Mouse (Mus musculus) NIH3T3 (cell line): ENCODE measurements around the gene Eln.

Source experiments
- DNase-seq: peaks from one replicate; pipeline ENCODE4 v3.0.0-alpha.2; 2012; ENCODE audit warnings: low read depth

Gene Eln

DNA sequence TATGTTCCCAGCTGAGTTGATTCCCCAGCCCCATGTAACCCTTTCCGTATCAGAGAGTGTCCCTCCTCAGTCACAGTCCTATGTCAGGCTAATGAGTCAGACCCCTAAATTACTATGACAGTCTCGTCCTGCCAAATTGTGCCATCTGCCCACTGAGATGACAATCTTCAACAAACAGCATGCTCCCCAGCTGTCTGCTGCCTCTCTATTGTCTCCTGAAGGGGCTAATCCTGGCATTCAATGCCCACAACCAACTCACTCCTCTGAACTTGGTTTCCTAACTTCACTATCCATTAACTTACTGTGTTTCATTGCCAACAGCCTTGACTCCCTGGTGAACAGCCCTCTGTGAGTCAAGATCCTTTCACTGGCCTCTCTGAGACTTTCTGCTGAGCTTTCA, 62.7 kb downstream of the Eln start:
- no peak for DNase-seq

DNA sequence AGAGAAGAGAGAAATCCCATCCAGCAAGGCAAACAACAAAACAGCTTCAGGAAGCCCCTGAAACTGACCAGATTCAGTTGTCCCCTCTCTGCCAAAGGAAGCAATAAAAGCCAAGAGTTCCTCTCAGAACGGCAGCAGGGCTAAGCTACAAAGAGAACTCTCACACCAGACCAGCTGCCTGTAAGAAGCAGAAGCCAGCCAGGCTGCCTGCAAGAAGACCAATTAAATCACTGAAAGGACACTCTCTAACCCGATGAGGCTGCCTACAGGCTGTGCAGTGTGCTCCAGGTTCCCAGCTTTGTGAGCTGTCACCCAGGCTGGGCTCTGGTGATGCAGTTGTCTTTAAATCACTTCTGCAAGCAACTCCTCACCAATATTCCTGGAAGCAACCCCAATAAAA, 63.3 kb downstream of the Eln start:
- DNase-seq = no peak

GRCm38 (mm10) chr5:134680238-134680637, 66.9 kb downstream of the Eln start:
- DNase-seq = peak; percentile 83

DNA sequence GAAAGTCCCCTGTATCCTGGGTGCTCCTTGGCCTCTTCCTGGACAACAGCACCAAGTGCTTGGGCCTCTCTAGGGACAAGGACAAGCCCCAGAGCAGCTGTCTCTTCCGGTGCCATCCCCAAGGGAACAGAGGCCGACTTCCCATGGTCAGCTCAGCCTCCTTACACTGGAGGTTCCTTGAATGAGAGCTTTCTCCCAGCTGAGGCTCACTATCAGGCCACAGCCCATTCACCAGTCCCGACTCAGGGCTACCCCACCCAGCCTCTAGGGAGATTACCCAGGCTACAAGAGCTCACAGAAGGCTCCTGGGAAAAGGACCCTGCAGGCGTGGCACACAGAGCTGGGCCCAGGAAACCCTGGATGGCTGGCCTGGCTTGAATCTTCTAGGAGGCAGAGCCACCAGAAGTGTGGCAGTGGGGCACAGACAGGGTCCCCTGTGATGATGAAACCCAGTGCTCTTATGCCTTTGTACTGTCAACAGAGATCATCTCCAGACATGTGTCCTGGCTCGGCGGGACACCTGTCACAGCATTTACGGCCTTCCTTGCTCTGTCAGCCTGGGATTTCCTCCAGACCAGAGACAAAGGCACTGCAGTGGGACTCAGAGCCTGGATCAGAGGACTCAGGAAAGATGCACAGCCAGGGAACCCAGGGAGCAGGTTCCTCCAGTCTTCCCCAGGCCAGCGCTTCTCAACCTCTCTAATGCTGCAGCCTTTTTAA, 68.1 kb downstream of the Eln start:
- peak; percentile 25 for DNase-seq

GRCm38 (mm10) chr5:134678031-134678430, 69.1 kb downstream of the Eln start:
- DNase-seq = no peak

DNA sequence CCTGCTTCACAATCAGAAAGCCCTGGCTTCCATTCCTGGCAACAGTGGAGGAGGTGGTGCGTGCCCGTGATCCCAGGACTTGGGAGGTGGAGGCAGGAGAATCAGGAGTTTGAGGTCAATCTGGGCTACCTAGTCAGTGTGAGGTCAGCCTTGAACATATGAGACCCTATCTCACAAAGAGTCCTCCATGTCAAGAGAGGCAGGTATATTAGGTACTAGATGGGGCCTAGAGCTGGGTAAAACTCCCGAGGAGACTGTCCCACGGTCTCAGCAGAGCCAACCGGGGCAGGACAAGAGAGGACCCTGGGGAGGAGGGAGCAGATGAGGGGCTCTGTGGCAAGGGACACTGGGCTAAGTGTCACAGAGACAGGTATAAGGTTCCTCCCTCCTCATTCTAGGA, 69.6 kb downstream of the Eln start:
- no peak for DNase-seq

DNA sequence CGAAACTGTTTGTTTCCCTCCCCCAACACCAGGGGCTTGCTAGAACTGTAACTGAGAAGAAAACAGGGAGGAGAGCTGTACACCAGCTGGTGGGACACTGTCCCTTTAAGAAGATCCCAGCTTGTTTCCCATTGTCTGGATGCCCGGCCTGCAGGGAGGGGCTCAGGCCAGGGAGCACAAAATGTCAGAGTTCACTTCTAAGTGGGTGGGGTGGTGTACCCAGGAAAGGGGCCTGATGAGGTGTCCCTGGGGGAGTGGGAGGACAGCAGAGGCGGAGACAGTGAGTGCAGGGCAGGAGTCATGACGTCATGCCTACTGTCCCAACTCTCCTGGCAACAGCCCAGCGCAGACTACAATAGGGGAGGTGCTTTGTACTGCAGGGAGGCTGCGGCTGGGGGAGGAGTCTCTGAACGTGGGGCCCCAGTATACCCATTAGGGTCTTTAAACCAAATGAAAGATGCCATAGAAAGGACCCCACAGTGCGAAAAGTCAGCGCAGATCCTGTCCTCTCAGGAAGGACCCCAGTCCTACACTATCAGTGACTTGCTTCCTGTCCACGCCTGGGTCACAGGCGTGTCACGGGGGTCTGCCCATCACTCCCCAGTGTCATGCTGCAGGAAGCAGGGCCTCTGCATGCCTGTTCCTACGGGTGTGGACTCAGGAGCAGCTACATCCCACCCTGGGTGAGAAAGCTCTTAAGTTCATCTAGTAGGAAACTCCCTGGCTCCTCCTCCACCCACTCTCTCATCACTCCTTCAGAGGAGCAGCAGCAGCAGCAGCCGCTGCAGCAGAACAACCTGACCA, 71.0 kb downstream of the Eln start:
- peak; percentile 81 for DNase-seq

DNA sequence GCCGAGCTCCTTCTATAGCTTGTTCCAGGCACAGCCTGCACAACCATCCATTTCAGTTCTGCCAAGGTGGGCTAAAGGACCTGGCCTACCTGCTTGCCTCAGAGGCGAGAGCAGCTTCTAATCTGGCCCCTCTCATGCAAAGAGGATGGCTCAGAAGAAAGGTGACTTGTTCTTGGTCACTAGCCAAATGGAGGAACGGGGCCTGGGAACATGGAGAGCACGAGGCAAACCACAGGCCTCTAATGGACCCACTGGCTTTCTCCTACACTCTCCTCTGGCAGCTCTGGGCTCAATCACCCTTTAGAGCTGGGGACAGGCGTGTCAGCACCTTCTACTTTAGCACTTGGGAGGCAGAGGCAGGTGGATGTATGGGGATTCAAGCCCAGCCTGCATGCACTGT, 72.1 kb downstream of the Eln start:
- no peak for DNase-seq

DNA sequence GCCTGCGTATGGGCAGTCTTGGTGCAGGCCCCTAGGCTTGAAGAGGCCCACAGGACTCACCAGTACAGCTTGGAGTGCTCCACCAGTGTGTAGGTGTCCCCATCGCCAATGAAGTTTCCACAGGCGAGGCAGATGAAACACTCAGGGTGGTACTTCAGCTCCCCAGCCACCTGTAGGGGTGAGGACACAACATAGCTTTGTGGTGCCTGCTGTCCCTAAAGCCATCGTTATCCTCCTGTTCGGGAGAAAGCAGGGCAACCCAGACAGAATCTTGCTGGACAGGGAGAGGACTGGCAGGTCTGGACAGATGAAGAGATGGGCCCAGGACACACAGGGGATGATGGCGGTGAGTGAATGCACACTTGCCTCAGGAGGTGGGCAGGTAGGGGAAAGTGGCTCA, 74.5 kb downstream of the Eln start:
- no peak for DNase-seq

DNA sequence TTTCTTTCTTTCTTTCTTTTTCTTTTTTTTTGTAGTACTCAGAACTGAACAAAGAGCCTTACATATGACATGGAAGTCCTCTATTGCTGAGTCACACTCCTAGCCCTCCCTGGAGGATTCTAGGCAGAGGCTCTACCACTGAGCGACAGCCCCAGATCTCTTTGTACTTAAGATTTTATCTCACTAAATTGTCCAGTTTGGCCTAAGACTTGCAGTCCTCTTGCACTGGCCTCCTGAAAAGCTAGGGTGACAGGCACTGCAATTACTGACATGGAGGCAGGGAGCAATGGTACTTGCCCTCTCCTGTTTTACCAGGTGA, 75.0 kb downstream of the Eln start:
- DNase-seq = no peak

DNA sequence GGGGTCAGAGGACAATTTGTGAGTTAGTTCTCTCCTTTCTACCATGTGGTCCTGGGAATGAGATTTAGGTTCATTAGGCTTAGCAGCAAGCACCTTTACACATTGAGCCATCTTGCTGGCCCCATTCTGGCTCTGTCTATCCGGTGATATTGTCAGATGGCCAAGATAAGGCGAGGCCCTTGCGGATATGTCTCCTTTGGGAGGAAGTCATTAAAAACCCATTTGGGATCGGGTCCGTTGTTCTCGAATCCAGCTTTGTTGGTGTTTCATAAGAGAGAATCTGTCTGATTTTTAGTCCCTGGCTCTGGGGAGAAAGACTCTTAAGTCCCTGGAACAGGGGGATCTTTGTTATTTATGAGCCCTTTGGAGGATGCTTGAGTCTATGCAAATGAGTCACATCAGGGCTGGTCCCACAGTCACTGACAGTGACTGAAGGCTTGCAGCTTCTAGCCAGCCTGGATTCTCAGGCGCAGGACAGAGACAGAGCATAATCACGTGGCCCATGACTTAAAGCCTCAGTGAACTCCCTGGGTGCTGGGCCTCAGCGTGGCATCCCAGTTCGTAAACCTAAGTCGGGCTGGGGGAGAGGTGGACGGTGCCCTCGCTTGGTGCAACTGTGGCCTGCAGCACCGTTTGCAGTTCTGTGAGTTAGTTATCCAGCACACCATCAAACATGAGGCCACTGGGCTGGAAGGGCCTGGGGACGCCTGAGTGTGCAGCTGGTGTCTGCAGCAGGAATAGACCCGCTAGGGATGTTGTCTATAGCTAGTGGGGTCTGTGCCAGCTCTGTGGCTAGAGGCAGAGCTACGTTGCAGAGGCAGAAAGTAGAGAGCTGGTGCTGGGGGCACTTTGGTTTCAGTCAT, 75.6 kb downstream of the Eln start:
- no peak for DNase-seq

- no peak for DNase-seq
Observed at GRCm38 (mm10) chr5:134669001-134669708, 78.0 kb downstream of the Eln start.

- peak; percentile 61 for DNase-seq
Observed at GRCm38 (mm10) chr5:134668495-134668894, 78.6 kb downstream of the Eln start.

GRCm38 (mm10) chr5:134656708-134657107, 90.4 kb downstream of the Eln start:
- no peak for DNase-seq
